Mouse (Mus musculus): ENCODE measurements around the gene Nr1d1.

Gene Nr1d1

DNA sequence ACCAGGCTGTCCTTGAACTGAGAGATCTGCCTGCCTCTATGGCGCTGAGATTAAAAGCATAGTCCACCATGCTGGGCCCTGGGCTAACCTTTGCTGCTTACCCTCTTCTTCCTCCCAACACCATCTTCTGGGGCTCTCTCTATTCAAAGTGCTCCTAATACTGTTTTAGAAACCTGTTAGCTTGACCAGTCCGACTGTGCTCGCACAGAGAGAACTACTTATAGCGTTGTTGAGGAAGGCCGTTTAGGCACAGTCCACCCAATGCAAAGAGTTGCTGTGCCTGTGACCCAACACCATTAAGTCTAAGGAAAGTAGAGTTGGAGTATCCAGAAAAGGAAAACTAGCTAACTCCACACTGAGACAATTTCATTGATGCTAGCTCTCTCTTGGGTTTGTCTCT lies 13.0 kb upstream of the Nr1d1 start:
- no peak for DNase-seq (ENCODE audit: low spot score)

DNA sequence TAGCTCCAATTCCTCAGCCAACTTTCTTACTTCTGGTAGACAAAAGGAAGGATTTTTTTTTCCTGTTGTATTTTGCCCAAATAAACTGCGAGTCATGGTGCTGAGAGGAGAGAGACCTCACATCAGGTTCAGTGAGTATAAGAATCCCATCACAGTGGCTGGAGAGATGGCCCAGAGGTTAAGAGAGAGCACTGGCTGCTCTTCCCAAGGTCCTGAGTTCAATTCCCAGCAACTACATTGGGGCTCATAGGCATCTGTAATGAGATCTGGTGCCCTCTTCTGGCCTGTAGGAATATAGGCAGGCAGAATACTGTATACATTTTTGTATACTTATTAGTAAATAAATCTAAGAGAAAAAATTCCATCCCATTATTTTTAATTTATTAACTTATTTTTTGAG lies 12.6 kb upstream of the Nr1d1 start:
- no peak for DNase-seq (ENCODE audit: low spot score)

DNA sequence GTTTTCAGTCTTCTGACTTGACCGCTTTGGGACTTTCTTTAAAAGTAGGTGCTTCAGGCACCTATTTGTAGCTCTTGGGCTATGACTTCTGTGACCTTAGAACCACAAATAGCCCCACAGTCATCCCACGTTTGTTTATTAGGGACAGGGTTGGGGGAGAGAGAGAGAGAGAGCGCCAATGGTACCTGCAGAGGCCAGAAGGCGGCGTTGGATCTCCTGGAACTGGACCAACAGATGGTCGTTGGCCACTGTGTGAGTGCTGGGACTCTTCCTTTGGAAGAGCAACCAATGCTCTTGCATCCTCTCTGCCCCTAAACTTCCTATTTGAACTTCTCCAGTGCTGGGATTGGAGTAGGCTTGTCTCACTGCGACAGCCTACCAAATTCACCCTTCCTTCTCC lies 12.1 kb upstream of the Nr1d1 start:
- no peak for DNase-seq (ENCODE audit: low spot score)

DNA sequence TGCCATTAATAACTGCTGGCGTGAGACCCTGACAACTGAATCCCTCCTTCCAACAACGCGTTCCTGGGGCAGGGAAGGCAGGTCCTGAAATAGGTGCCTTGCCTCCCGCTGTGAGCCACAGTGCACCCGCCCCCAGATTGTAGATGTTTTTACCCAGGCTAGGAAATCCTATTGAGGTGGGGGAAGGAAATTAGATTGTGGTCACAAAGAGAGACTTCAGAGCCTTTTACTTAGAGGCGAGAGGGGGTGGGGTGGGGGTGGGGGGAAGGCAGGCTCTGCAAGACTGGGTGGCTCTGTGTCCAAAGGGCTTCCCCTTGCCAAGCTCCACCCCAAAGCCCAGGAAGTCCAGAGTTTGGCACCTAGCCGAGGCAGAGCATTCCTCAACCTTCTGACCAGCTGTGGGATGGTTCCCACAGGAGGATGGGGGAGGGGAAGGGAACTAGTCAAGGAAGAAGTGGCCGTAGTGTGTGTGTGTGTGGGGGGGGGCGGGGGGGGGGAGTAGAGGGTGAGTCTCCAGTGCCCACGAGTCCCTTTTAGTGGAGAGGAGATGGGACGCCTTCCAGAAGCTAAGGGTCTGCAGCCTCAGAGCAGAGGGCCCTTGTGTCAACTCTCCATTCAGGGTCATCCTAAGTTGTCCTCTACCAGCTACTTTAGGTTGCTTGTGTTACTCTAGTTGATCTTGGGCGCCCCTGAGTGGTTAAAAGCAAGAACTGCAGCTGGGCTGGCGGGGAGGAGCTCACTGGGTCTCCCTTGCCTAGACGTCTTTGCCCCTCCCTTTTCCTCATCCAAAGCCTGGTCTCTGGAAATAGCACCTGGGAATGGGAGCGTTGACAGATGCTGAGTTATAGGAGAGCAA lies 11.5 kb upstream of the Nr1d1 start:
- peak; percentile 98 for DNase-seq (ENCODE audit: low spot score)

DNA sequence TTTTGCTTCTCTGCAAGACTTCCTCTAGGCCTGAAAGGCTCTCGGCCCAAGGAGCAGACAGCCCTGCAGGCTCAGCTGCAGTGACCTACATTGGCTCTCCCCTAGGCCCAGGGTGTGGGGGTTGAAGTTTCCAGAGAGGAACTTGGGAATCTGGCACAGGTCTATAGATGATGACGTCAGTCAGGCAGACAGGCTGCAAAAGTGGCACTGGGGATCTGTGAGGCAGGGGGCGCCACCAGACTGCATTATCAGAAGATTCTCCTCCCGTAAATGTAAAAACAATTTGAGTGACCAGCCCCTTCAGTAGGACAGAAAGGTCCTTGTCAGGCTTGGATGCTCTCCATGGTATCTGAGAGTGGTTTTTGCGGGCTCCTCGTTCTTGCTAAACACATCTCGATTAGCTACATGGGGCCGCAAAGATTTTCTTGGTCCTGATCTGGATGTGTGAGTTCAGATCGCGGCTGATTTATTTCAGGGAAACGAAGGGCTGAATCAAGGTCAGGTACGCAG lies 10.7 kb upstream of the Nr1d1 start:
- peak; percentile 62 for DNase-seq (ENCODE audit: low spot score)

DNA sequence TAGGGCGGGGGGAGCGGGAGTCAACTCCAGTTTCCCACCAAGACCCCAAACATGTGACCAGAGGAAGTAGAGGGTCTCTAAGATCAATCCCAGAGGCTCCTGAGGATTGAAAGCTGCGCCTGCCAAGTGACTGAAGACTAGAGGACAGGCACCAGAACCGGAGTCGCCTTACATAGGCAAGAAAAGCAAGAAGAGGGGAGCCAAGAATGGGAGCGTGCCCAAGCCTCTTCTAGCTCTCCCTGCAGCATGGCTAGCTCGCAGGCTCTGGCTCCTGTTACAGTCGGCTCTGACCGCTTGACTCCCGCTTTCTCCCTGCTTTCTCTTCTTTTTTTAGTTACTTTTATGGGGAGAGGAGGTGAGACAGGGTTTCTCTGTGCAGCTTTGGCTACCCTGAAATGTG lies 10.1 kb upstream of the Nr1d1 start:
- no peak for DNase-seq (ENCODE audit: low spot score)

DNA sequence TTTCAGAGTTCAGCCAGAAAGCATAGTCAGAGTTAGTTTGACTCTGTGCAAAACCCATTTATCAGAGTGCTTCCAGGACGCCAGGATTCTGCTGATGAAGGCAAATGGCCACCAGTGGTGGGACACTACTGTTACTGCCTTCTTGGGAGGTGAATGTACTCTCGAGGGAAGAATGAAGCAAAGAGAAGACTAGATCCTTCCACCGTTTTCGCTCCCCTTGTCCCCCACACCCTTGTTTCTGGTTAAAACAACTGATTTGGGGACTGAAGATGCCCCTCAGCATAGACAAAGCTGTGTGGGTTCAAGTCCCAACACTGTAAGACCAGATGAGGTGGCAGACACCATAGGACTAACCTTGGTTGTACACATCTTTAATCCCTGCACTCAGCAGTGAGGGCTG lies 9.0 kb upstream of the Nr1d1 start:
- no peak for DNase-seq (ENCODE audit: low spot score)

- peak; percentile 86 for DNase-seq (ENCODE audit: low spot score)
Observed at GRCm38 (mm10) chr11:98783236-98783696, 8.1 kb upstream of the Nr1d1 start.

DNA sequence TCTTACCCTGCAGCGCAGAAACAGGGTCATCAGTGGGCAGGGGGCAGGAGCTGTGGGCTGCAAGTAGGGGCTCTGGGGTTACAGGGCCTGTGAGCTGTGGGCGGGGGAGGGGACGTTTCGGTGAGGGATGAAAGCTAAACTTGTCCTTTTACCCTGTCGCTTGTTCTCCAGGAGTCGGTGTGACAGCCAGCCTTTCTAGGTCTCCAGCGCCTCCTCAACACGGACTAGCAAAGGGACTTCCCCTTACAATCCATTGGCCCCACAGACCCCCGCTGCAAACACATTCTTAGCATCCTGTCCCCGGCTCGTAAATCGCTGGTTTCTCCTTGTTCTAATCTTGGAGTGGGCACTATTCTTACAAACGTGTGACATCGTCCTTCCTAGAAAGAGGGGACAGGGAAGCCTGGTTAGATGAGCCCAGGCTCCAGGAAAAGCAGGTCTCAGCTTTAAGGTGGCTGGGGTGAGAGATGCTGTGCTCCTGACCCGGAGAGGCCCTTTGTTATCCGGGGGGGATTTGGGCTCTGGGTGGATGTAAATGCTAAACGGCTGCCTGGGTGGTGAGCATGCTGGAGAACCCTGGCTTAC lies 7.6 kb upstream of the Nr1d1 start:
- DNase-seq (ENCODE audit: low spot score), result no peak

- DNase-seq (ENCODE audit: low spot score), result no peak
Observed at GRCm38 (mm10) chr11:98781851-98782512, 6.8 kb upstream of the Nr1d1 start.

GRCm38 (mm10) chr11:98777888-98778287 lies 2.8 kb upstream of the Nr1d1 start:
- DNase-seq (ENCODE audit: low spot score), result no peak

GRCm38 (mm10) chr11:98776843-98777590 lies 1.9 kb upstream of the Nr1d1 start:
- DNase-seq (ENCODE audit: low spot score), result no peak

DNA sequence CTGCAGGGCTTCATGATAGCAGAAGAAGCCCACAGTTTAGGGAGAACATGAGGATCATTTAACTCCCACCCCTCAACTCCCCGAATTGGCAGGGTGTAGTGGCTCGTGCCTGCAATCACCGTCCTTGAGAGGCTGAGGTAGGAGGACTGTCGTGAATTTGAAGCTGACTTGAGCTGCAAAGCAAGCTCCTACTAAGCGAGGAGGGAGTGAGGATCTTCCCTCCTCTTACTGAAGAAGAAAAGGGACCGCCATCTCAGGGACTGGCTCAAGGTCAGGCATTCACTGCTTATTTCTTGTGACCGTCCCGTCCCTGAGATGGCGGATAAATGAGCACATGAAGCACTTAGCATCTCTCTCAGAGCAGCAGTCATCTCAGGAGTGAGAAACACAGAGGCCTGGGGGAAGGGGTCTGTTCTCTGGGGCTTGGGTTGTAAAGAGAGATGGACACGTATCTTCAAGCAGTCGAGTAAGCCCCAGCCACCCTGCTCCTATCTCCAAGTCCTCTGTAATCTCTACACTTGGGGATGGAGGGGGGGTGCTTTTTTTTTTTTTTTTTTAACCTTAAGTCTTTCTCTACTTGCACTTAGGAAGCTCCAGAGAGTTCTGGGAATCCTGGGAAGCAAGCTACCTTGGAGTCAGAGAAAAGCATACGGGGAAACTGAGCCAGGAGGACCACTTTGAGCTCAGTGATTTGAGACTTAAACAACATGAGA lies 1.1 kb upstream of the Nr1d1 start:
- DNase-seq (ENCODE audit: low spot score), result no peak

GRCm38 (mm10) chr11:98775348-98776051 lies 367 bp upstream of the Nr1d1 start:
- DNase-seq (ENCODE audit: low spot score), result peak; percentile 97

DNA sequence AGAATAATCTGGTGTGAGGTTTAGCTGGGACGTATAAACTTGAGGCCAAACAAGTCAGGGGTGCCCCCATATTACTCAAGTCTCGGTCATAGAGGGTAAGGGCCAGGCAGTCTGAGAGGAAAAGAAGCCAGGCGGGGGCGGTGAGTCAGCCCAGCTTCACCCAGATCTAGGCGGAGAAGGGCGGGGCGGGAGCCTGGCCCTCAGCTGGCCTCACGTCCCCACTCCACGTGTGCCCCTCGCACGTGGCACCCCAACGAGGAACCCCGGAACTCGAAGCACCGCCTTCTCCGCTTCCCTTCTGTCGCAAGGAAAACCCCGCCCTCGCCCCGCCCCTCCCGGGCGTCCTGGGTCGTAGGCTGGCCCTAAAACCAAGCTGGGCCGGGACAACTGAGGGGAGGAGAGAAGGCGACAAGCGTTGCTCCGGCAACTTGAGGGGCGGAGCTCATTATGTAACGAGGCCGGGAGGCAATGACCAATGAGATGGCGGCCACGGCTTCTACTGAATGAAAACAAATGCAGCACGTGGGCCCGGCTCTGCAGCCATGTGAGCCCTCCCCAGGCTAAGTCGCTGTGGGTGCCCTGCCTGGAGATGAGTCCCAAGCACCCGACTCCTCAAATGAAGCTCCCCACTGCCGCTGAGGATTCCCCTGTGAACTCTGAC lies 1.4 kb downstream of the Nr1d1 start:
- peak; percentile 94 for DNase-seq (ENCODE audit: low spot score)

GRCm38 (mm10) chr11:98772667-98773171 lies 2.4 kb downstream of the Nr1d1 start:
- no peak for DNase-seq (ENCODE audit: low spot score)

- no peak for DNase-seq (ENCODE audit: low spot score)
Observed at GRCm38 (mm10) chr11:98771844-98772525, 3.1 kb downstream of the Nr1d1 start.

- no peak for DNase-seq (ENCODE audit: low spot score)
Observed at GRCm38 (mm10) chr11:98771131-98771530, 4.0 kb downstream of the Nr1d1 start.

All from ovary, postnatal 14 days (tissue).